Mouse (Mus musculus) ES-E14 (cell line): ENCODE results near the gene Azin2.

Experiments
- CHD2 ChIP-seq: IDR thresholded peaks from 2 replicates; pipeline ENCODE4 v1.6.1; 2014; ENCODE audit warnings: mild to moderate bottlenecking, low read depth, low read length, inconsistent platforms
- MAFK ChIP-seq: IDR thresholded peaks from 2 replicates; pipeline ENCODE4 v1.6.1; 2014; ENCODE audit warnings: mild to moderate bottlenecking, low read depth, low read length, inconsistent platforms; ENCODE audit not compliant: insufficient read depth

GRCm38 (mm10) chr4:128909378-128909831 lies 52.8 kb downstream of the Azin2 start:
- no peak for TF ChIP-seq MAFK
- TF ChIP-seq CHD2 = no peak
